Mouse (Mus musculus) ES-CJ7 (cell line): ENCODE results near the gene Ckmt2.
A peak's percentile ranks its signal among the peaks of the same experiment; 100 is the strongest.

Source experiments
- DNase-seq: peaks from one replicate; pipeline ENCODE4 v3.0.0; 2011; ENCODE audit warnings: low read depth, low spot score

The Ckmt2 gene

GRCm38 (mm10) chr13:91873734-91874329 lies 2.9 kb downstream of the Ckmt2 start:
- DNase-seq: no peak

GRCm38 (mm10) chr13:91868577-91868976 lies 8.1 kb downstream of the Ckmt2 start:
- DNase-seq: no peak

DNA sequence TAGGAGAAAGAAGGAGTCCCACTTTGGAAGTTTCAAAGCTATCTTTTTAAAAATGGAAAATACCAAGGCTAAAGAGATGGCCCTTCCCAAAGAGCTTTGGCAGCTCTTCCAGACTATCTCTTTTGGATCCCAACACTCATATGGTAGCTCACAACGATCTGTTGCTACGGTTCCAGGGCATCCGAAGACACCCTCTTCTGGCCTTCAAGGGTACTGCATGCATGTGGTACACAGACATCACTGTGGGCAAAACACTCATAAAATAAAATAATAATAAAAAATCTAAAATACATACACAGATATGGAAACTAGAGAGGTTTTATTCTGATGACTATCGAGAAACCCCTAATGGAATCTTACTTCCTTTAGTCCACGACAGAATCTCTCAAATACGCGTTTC lies 17.9 kb downstream of the Ckmt2 start:
- DNase-seq: peak; percentile 36

DNA sequence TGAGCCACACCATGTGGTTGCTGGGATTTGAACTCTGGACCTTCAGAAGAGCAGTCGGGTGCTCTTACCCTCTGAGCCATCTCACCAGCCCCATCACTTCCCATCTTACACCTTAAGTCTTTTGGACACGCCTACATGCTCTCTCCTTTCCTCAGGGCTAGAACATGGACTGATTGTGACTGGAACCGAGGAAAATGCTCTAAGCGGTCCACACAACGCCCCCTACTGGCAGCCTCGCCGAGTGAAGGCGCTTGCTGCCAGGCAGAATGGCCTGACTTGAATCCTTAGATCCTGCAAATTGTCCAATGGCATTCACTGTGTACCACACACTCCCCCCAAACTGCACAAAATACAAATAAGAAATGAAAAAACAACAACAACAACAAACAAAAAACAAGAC lies 19.3 kb downstream of the Ckmt2 start:
- peak; percentile 71 for DNase-seq

DNA sequence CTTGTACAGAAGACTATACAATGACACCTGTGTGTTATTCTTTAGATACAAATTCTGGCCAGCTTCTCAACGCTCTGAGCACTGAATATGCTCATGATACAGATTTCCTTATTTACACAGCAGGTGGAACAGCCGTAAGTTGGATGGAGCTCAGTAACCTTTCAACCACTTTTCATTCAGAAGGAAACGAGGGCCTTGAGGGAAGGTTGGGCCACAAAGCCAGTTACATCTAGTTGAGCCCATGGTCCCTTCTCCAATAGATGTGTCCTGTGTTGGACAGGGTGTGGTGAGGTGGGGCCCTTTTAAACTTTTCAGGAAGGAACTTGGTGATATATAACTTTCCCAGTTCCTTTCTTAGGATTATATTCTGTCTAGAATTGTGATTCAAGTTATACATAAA lies 22.3 kb downstream of the Ckmt2 start:
- DNase-seq: no peak

DNA sequence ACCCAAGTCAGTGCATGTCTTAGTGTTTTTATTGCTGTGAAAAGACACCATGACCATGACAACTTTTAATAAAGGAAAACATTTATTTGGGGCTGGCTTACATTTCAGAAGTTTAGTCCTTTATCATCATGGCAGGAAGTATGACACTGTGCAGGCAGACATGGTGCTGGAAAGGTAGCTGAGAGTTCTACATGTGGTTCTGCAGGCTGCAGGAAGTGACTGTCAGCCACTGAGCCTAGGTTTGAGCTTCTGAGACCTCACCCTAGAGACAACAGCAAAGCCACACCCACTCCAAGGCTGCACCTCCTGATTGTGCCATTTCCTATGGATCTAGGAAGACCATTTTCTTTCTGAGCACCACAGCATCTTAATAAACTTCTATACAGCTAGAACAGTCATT lies 48.8 kb downstream of the Ckmt2 start:
- no peak for DNase-seq

DNA sequence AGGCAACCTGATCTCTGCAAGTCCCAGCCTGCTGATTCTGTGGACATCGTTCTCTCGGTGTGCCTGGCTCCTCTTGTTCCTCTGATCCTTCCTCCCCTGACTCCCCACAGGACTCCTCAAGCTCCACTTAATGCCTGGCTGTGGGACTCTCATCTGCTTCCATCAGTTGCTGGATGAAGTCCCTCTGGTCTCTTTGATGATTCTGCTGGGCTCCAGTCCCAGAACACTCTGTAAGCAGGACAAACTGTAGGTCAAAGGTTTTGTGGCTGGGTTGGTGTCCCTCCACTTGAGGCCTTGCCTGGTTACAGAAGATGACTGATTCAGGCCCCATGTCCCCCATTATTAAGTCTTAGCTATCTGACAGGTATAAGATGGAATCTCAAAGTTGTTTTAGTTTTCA lies 50.6 kb downstream of the Ckmt2 start:
- no peak for DNase-seq

- no peak for DNase-seq
These were observed 51.7 kb downstream of the Ckmt2 start for GRCm38 (mm10) chr13:91824845-91825550.

- no peak for DNase-seq
These were observed 53.0 kb downstream of the Ckmt2 start for GRCm38 (mm10) chr13:91823735-91824134.

- DNase-seq: peak; percentile 14
These were observed 62.0 kb downstream of the Ckmt2 start for GRCm38 (mm10) chr13:91814670-91815069.

DNA sequence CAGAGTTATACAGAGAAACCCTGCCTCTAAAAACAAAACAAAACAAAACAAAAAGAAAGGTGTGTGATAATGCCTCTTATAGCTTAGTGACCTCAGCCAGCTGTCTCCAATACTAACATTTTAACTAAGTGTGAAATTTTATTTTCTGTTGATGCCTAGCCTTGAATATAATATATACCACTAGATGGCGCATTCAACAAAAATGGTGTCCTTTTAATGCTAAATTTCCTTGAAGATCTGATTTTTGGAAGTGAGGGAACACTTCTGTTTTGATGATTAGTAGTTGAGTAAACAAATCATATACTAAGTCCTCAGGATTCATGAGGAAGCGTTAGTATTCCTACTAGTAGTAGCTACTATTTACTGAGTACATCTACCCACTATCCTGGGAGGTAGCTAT lies 67.2 kb downstream of the Ckmt2 start:
- DNase-seq: peak; percentile 13

GRCm38 (mm10) chr13:91807874-91808575 lies 68.7 kb downstream of the Ckmt2 start:
- peak; percentile 27 for DNase-seq

DNA sequence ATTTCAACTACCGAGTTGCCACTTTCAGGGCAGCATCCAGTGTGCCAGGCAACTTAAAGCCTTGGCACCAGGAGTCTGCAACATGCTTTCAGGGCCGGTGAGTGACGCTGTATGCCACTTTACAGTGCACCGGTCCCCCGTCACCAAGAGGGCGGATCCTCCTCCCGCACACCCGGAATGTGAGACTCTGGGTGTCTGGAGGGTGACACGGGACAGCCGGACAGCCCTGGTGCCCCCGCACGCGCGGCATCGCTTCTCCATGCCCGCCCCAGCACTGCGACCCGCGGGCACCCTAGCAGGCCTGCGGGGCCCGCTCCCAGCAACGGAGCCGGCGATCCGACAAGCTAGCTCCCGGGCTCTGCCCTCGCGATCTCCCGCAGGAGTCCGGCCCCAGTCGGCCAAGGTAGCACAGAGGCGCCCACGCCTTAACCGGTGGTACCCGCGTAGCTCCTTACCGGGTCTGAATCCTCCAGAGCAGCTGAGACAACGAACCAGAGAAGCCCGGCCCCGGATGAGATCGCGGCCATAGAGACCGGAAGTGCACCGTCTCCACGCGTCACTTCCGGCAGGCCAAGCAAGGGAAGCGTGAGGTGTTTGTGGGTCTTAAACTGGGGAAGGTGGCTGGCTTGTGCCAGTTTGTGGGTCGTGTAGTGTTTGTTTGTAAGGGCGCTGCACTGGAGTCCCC lies 69.4 kb downstream of the Ckmt2 start, which contains the start of gene Zcchc9:
TSS of gene Zcchc9 (minus strand) at position 551 of the 685 bp plus-strand sequence.
- peak; percentile 91 for DNase-seq
